Mouse (Mus musculus) midbrain, postnatal 0 days (tissue): ENCODE results near the gene Sparcl1. TPM values are rescaled to one million over a fixed set of nuclear protein-coding genes. Genes with fewer than 3 reads are reported as not detected.

Experiments
- ATAC-seq: fragments of 200-750 bp; cut with Nextera tagmentation; 2 replicates; pipeline ENCODE4 v1.8.0; 2017; ENCODE audit warnings: moderate number of reproducible peaks, mild to moderate bottlenecking, moderate TSS enrichment, moderate library complexity; ENCODE audit not compliant: low FRiP score
- DNase-seq: peaks from one replicate; pipeline ENCODE4 v3.0.0-alpha.2; 2015; ENCODE audit warnings: low spot score
- H3K27ac ChIP-seq: fragments of 300-500 bp; sonication (generic); 2 replicates; pipeline ENCODE4 v1.5.1; 2014; ENCODE audit warnings: low read depth, mild to moderate bottlenecking, low read length, mixed read lengths
- H3K27me3 ChIP-seq: fragments of 300-500 bp; sonication (generic); 2 replicates; pipeline ENCODE4 v1.6.1; 2014; ENCODE audit warnings: low read length, control low read depth, mixed read lengths; ENCODE audit not compliant: insufficient read depth
- H3K36me3 ChIP-seq: fragments of 300-500 bp; sonication (generic); 2 replicates; pipeline ENCODE4 v1.6.1; 2014; ENCODE audit warnings: low read length, control low read depth, mixed read lengths; ENCODE audit not compliant: insufficient read depth
- H3K4me1 ChIP-seq: fragments of 300-500 bp; sonication (generic); 2 replicates; pipeline ENCODE4 v1.6.1; 2014; ENCODE audit warnings: mild to moderate bottlenecking, control low read depth, antibody characterized with exemption, low read length, mixed read lengths; ENCODE audit not compliant: insufficient read depth
- H3K4me2 ChIP-seq: fragments of 300-500 bp; sonication (generic); 2 replicates; pipeline ENCODE4 v1.6.1; 2014; ENCODE audit warnings: low read depth, mild to moderate bottlenecking, low read length, mixed read lengths; ENCODE audit not compliant: poor library complexity, severe bottlenecking
- H3K4me3 ChIP-seq: fragments of 300-500 bp; sonication (generic); 2 replicates; pipeline ENCODE4 v1.5.1; 2014; ENCODE audit warnings: low read depth, mild to moderate bottlenecking, low read length, moderate library complexity
- H3K9ac ChIP-seq: fragments of 300-500 bp; sonication (generic); replicated peaks from 2 replicates; pipeline ENCODE4 v1.6.1; 2014; ENCODE audit warnings: mild to moderate bottlenecking, low read length, moderate library complexity, mixed read lengths; ENCODE audit not compliant: poor library complexity, severe bottlenecking
- H3K9me3 ChIP-seq: fragments of 300-500 bp; sonication (generic); 2 replicates; pipeline ENCODE4 v1.6.1; 2016; ENCODE audit warnings: low read length, control low read depth
- CTCF ChIP-seq: IDR thresholded peaks from 2 replicates; pipeline ENCODE4 v1.5.1; 2016; ENCODE audit warnings: antibody characterized with exemption, mild to moderate bottlenecking
- WGBS: fragments of 180-500 bp; shearing (Covaris S2); extraction: QIAGEN DNeasy Blood & Tissue Kit; methylation state at CpG from one replicate; pipeline ENCODE4 v1.1.7; 2014; 5-methylcytosine and 5-hydroxymethylcytosine counted together
- polyA plus RNA-seq: library from polyadenylated mRNA; unstranded; fragments of >200 nt; fragmentation: Nextera tagmentation; extraction: Ambion mirVana; gene quantifications from 2 replicates; pipeline ENCODE4 v1.2.1, GENCODE M21; 2015
- total RNA-seq: library from RNA; depleted of rRNA; stranded (reverse); fragments of >200 nt; gene quantifications from 2 replicates; pipeline ENCODE4 v1.2.3, GENCODE M21; 2014

Gene Sparcl1
- total and polyA plus RNA-seq, 2 experiments from 2014 or later, result 358 to 529 TPM

- no peaks in the 10 kb centered on the region for H3K27me3 ChIP-seq
- H3K36me3 ChIP-seq, result no peaks in the 10 kb centered on the region
- no peak overlapping the region for H3K9ac ChIP-seq
- H3K27ac ChIP-seq, result 0 out of 2 replicates have a peak overlapping the region, but pooled peaks have one; percentile 62
- H3K4me2 ChIP-seq, result no peak overlapping the region
- DNase-seq (no peak), ATAC-seq (no peak)
- no peak overlapping the region for H3K4me3 ChIP-seq
- 77% methylated on average over 4 of the region's 4 CpGs for WGBS
- H3K4me1 ChIP-seq, result peaks cover 13% of the 10 kb centered on the region; the same call in 1 of the 2 replicates
- no peaks in the 10 kb centered on the region for H3K9me3 ChIP-seq
- no peak for TF ChIP-seq CTCF
Observed at GRCm38 (mm10) chr5:104115890-104116289, 2.4 kb upstream of the Sparcl1 start.

- no peak overlapping the region for H3K9ac ChIP-seq
- peak overlapping the region; percentile 62; the same call in 1 of the 2 replicates for H3K27ac ChIP-seq
- H3K36me3 ChIP-seq, result no peaks in the 10 kb centered on the region
- no peaks in the 10 kb centered on the region for H3K27me3 ChIP-seq
- peak overlapping the region; percentile 13; the same call in 1 of the 2 replicates for H3K4me2 ChIP-seq
- WGBS, result 24% methylated on average over 14 of the region's 14 CpGs
- ATAC-seq, result no peak
- H3K4me3 ChIP-seq, result no peak overlapping the region
- peaks cover 14% of the 10 kb centered on the region; the same call in 1 of the 2 replicates for H3K4me1 ChIP-seq
- DNase-seq, result peak; percentile 79
- no peaks in the 10 kb centered on the region for H3K9me3 ChIP-seq
- TF ChIP-seq CTCF, result no peak
Observed at GRCm38 (mm10) chr5:104115118-104115517, 1.6 kb upstream of the Sparcl1 start.

- Histone ChIP-seq H3K9me3 (no peaks in the 10 kb centered on the region), H3K4me2 (peak overlapping the region; percentile 39), H3K27me3 (no peaks in the 10 kb centered on the region), H3K9ac (peak overlapping the region; percentile 57), H3K36me3 (no peaks in the 10 kb centered on the region), H3K4me1 (peaks cover 24% of the 10 kb centered on the region; the same call in 1 of the 2 replicates), H3K4me3 (peak overlapping the region; percentile 25), H3K27ac (peak overlapping the region; percentile 80)
- DNase-seq, result no peak
- no peak for TF ChIP-seq CTCF
- ATAC-seq, result no peak
- WGBS, result 35% methylated on average over 5 of the region's 5 CpGs
Observed at GRCm38 (mm10) chr5:104112511-104112910, 1.0 kb downstream of the Sparcl1 start.

- Histone ChIP-seq H3K27ac (peak overlapping the region; percentile 80), H3K9me3 (no peaks in the 10 kb centered on the region), H3K4me1 (peaks cover 24% of the 10 kb centered on the region; the same call in 1 of the 2 replicates), H3K27me3 (no peaks in the 10 kb centered on the region), H3K36me3 (no peaks in the 10 kb centered on the region), H3K4me3 (peak overlapping the region; percentile 25), H3K4me2 (peak overlapping the region; percentile 39), H3K9ac (peak overlapping the region; percentile 57)
- no peak for DNase-seq
- TF ChIP-seq CTCF, result no peak
- ATAC-seq, result no peak
- 28% methylated on average over 9 of the region's 9 CpGs for WGBS
Observed at GRCm38 (mm10) chr5:104112016-104112415, 1.5 kb downstream of the Sparcl1 start.

- Histone ChIP-seq H3K4me3 (no peak overlapping the region), H3K9ac (peak overlapping the region; percentile 33; the same call in 1 of the 2 replicates), H3K4me2 (peak overlapping the region; percentile 39; the same call in 1 of the 2 replicates), H3K27ac (peak overlapping the region; percentile 80), H3K4me1 (peaks cover 24% of the 10 kb centered on the region; the same call in 1 of the 2 replicates), H3K9me3 (no peaks in the 10 kb centered on the region), H3K27me3 (no peaks in the 10 kb centered on the region), H3K36me3 (no peaks in the 10 kb centered on the region)
- WGBS, result 10% methylated on average over 9 of the region's 9 CpGs
- TF ChIP-seq CTCF, result no peak
- ATAC-seq, result peak; percentile 74
- peak; percentile 93 for DNase-seq
Observed at GRCm38 (mm10) chr5:104110171-104110920, 3.2 kb downstream of the Sparcl1 start.

GRCm38 (mm10) chr5:104109516-104109915, 4.0 kb downstream of the Sparcl1 start:
- Histone ChIP-seq H3K4me2 (peak overlapping the region; percentile 39), H3K27ac (peak overlapping the region; percentile 80), H3K9ac (peak overlapping the region; percentile 42; the same call in 1 of the 2 replicates), H3K4me3 (no peak overlapping the region), H3K27me3 (no peaks in the 10 kb centered on the region), H3K4me1 (peaks cover 24% of the 10 kb centered on the region; the same call in 1 of the 2 replicates), H3K36me3 (no peaks in the 10 kb centered on the region), H3K9me3 (no peaks in the 10 kb centered on the region)
- DNase-seq (no peak), ATAC-seq (0 out of 2 replicates have a peak, but pooled peaks have one; percentile 26)
- WGBS, result 20% methylated on average over 3 of the region's 3 CpGs
- TF ChIP-seq CTCF, result no peak
